Mouse (Mus musculus) yolk sac, embryonic 10.5 days (tissue): ENCODE data around the gene Rcn3.

ENCODE experiments used
- DNase-seq: peaks from one replicate; pipeline ENCODE4 v3.0.0-alpha.2; 2017; ENCODE audit warnings: low spot score

The Rcn3 gene

DNA sequence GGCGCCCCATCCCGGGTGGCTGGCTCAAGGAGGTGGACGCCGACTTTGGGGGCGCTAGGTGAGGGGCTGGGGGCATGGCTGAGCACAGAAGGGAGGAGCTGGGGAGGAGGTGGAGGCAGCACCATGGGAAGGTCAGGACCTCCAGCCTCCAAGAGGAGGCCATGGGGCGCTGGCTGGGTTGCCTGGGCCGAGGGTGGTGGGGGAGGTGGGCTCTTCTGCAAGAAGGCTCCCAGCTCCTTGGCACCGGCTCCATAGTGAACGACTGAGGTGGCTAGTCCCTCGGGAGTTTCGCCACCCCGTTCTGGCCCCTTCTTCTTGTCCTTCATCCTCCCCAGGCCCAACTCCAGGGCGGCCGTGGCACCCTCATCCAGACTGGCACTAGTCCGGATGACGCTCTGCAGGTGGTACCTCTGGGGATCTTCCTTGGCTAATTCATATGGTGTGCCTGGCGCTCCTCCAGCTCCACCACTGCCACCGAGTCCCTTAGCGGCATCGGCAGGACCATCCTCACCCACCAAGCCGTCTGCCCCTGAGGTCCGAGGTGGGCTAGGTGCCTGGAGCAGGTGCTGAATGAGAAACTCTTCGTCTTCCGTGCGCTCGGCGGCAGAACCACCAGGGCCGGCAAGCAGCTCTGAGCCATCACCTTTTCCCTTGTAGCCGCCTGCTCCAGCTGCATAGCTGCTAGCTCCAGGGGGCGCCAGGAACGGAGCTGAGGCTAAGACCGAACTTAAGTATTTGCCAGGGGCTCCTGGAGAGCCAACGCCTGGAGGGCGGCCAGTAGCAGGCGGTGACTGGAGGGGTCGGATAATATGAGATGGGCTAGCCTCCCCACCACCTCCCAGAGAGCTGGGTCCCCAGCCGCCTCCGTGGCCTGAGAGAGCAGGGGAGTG lies 43.8 kb downstream of the Rcn3 start:
- no peak for DNase-seq

DNA sequence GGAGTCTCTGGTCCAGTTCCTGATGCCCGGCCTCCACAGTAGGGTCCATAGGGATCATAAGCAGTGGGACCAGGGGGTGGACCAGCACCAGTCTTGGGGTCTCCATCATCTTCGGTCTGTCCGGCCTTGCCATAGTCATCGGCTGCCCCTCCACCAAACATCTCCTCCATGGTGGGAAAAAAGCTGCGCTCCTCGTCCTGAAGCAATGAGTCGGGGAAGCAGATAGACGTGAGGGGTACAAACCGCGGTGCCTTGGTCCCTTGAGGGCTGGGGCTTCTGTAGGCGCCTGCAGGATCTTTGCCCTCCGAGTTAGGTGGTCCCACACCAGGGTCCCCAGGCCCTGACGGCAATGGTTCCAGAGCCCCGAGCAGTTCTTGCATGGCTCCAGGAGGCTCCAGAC lies 44.5 kb downstream of the Rcn3 start:
- DNase-seq = no peak

DNA sequence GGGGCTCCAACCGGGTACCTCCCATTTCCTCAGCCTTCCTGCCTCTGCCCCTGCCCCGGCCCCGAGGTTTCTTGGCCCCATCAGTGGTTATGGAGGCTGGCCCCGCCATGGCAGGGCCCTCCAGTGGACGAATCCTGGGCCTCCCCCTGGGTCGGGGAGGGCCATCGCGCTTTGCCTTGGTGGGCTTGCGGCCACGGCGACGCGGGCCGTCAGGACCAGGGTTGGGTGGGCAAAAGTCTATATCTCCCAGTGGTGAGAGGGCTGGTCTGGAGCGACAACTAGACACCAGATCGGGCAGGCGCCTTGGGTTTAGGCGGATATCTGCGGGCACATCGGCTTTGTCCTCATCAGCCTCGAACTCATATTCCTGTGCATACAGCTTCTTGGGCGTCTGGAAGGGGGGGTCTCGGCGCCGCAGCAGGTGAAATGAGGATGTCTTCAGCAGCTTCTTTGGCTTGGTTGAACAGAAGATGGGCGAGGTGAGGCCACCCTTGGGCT lies 45.1 kb downstream of the Rcn3 start:
- DNase-seq = no peak

DNA sequence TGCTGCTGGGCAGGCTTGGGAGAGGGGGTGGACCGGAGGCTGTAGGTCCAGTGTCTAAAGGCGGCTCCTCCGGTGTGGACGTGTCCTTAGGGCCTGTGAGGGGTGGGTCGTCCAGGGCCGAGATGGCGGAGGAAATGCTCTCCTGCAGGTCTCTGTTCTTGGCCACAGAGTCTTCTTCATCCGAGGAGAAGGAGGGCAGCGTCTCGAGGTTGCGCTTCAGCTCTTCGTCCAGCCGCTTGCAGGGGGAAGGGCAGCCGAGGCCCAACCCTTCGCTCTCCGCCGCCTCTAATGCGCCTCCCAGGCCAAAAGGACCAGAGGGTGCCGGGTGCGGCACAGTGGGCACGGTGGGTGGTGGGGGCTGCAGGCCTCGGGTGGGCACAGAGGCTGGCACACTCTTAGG lies 46.3 kb downstream of the Rcn3 start:
- DNase-seq = no peak

DNA sequence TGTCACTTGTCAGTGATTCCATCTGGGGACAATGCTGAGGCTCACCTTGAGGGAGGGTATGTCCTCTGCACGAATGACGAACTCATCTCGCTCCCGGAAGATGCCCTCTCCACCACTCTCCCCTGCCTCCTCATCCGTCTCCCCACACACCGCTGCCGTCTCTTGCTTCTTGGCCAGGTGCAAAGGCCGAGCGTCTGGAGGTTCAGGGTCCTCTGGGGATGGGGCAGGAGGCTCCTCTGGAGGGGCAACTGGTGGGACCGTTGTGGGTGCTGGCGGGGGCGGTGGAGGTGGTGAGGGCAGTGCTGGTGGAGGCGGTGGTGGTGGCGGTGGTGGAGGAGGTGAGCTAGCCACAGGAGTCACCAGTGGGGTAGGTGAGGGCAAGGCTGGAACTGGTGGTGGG lies 48.7 kb downstream of the Rcn3 start:
- DNase-seq = no peak

DNA sequence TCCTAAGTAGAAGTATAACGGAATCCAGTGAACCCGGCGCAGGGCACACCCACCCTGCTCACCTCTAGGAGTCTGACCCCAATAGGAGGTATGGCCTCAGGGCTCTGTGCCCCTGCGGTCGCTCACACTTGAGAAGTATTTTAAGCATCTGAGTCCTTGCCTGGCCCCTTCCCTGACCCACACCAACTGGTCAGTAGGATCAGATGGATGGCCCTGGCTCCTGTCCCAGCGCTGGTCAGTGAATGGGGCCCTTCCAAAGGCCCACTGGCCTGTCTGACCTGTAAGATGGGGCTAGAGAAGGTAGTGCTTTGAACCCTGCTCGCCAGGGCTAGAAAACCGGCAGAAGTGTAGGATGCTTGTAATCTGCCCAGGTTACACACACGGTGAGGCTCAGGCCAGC lies 51.2 kb downstream of the Rcn3 start:
- no peak for DNase-seq

DNA sequence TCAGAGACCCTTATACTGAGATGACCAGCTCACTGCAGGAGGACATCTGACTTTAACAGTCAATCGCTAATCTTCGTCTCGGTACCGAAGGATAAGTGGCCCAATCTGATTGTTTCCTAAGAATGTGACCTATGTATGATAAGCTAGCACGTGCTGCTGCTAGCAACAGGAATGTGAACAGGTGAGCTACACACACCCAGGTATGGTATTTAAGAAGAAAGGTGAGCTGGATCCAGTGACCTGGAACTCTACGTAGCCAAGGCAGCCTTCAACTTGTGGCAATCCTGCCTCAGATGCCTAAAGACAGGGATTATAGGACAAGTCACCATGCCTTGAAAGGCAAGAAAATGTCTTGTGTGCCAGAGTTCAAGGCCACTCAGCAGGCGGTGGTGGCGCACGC lies 53.6 kb downstream of the Rcn3 start:
- no peak for DNase-seq

DNA sequence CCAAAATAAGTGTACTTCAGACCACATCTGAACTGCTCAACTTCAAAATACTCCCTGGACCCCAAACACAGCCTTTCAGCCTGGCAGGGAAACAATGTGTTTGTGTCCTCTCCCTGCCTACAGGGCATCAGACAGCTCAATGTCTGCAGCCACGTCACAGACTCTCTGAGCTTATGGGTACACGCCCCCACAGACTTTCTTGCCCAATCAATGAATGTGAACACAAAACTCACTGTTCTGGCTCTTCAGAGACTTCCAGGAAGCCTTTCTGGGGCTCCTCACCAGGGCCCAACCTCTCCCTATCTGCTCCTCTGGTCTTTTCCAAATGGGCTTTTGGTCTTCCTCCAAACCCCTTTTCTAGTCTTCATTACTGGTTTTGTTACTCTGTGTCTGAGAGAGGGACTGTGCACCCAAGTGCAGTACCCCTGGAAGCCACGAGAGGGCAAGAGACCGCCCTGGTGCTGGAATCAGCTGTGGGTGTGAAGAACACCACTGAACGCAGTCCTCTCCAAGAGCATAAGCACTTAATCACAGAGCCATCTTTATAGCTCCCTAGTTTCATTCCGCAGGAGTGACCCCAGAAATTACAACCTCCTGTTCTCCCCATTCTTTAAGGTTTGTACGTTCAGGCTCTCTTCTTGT lies 54.2 kb downstream of the Rcn3 start:
- DNase-seq = no peak

DNA sequence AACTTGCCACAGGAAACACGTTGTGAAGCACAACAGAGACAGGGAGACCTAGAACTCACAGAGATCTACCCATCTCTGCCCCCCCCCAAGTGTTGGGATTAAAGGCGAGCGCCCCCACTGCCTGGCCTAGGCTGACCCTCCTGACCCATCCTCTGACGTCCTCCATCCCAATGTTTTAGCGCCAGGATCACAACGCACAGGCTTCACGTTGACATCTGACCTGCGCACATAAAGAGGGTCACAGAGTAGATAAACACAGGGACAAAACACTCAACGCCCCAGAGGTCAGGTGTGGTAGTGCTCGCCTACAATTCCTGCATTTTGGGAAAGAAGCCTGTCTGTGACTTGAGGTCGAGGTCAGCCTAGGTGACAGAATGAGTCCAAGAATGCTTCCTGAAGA lies 55.3 kb downstream of the Rcn3 start:
- no peak for DNase-seq

DNA sequence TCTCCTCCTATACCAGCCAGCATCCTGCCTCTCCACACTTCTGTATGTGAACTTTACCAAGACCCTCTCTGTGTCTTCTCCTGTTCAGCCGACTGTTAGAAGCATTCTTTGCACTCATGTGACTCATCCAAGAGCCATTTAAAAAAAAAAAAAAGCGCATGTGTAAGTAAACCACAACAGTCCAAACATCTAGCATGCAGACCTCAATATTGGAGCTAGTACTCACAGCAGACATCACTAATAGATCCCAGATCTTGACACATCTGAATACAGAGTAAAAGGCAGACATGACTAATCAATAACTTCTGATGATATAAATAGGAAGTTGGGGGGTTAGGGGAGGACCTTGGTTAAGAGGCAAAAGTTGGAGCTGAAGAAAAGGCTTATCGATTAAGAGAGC lies 56.4 kb downstream of the Rcn3 start:
- DNase-seq = no peak

DNA sequence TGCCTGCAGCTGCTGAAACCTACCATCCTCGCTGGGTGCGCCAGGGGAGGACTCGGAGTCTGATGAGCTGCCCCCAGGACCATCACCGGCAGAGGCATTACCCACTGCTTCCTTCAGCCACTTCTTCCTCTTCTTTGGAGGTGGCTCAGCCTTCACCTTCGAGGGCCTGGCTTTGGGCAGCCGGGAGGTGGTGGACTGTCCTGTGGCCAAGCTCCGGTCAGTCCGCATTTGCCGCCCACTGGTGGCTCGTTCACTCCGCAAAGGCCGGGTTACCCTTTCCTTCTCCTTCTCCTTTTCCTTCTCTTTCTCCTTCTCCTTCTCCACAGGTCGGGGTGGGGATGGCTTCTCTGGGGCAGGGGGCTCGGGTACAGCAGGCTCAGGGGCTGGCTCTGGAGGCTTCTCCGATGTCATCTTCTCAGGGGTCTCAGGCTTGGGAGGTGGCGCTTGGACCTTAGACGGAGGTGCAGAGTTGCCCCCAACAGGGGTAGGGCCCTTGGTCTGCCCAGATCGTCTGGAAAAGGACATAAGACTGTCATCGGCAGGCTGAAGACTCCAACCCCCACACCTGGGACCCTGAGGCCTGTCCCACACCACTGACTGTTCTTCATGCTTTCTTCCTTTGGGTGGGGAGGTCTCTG lies 58.2 kb downstream of the Rcn3 start:
- no peak for DNase-seq
